Mouse (Mus musculus) heart, embryonic 16.5 days (tissue): ENCODE measurements around the gene Wwox. TPM values are rescaled to one million over a fixed set of nuclear protein-coding genes. Genes with fewer than 3 reads are reported as not detected.

Experiments used
- ATAC-seq: fragments of 200-750 bp; cut with Nextera tagmentation; replicated peaks from 2 replicates; pipeline ENCODE4 v1.8.0; 2017; ENCODE audit warnings: moderate number of reproducible peaks; ENCODE audit not compliant: insufficient read depth, low FRiP score; ENCODE audit errors: extremely low read depth
- H3K27ac ChIP-seq: fragments of 300-500 bp; sonication (generic); 2 replicates; pipeline ENCODE4 v1.5.1; 2014; ENCODE audit warnings: mild to moderate bottlenecking, low read length, control low read depth, moderate library complexity
- H3K27me3 ChIP-seq: fragments of 300-500 bp; sonication (generic); 2 replicates; pipeline ENCODE4 v1.6.1; 2014; ENCODE audit warnings: low read length, mixed read lengths; ENCODE audit not compliant: control insufficient read depth, insufficient read depth
- H3K36me3 ChIP-seq: fragments of 300-500 bp; sonication (generic); 2 replicates; pipeline ENCODE4 v1.6.1; 2014; ENCODE audit not compliant: control insufficient read depth, insufficient read depth
- H3K4me1 ChIP-seq: fragments of 300-500 bp; sonication (generic); 2 replicates; pipeline ENCODE4 v1.6.1; 2014; ENCODE audit warnings: low read length, mixed read lengths; ENCODE audit not compliant: control insufficient read depth, insufficient read depth
- H3K4me2 ChIP-seq: fragments of 300-500 bp; sonication (generic); 2 replicates; pipeline ENCODE4 v1.6.1; 2014; ENCODE audit warnings: low read depth, mild to moderate bottlenecking, control low read depth, low read length
- H3K4me3 ChIP-seq: fragments of 300-500 bp; sonication (generic); 2 replicates; pipeline ENCODE4 v1.5.1; 2014; ENCODE audit warnings: mild to moderate bottlenecking, control low read depth, low read length
- H3K9ac ChIP-seq: fragments of 300-500 bp; sonication (generic); 2 replicates; pipeline ENCODE4 v1.6.1; 2014; ENCODE audit warnings: low read length, control low read depth
- H3K9me3 ChIP-seq: fragments of 300-500 bp; sonication (generic); replicated peaks from 2 replicates; pipeline ENCODE4 v1.6.1; 2016; ENCODE audit warnings: low read length; ENCODE audit not compliant: control insufficient read depth
- WGBS: fragments of 180-500 bp; shearing (Covaris S2); extraction: QIAGEN DNeasy Blood & Tissue Kit; methylation state at CpG from one replicate; pipeline ENCODE4 v1.1.7; 2014; 5-methylcytosine and 5-hydroxymethylcytosine counted together
- polyA plus RNA-seq: library from polyadenylated mRNA; unstranded; fragments of >200 nt; fragmentation: Nextera tagmentation; extraction: Ambion mirVana; gene quantifications from 2 replicates; pipeline ENCODE4 v1.2.1, GENCODE M21; 2015

Wwox gene
- polyA plus RNA-seq, 1 experiment from 2014 or later, result 12.8 TPM

DNA sequence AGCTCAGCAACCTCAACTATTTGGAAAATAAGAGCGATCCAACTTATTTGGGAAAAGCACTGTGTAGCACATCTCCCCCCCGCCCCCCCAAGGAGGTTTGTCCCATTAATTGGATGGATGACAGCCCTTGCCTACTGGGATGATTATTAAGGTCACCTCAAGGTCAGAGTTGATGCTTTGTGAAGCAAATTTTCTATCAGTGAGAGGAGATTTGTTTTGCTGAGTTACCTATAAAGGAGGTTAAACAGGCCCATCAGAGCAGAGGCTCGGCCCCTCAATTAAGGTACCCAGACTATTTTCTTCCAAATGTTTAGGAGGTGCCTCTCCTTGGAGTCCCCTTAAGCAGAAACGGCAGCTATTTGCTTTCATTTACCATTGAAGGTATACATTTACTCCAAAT lies 247.0 kb downstream of the Wwox start:
- 85% methylated on average over 4 of the region's 4 CpGs for WGBS
- H3K4me1 ChIP-seq, result no peaks in the 10 kb centered on the region
- no peak for ATAC-seq
- H3K27ac ChIP-seq, result no peak overlapping the region
- H3K27me3 ChIP-seq, result no peaks in the 10 kb centered on the region
- H3K36me3 ChIP-seq, result no peaks in the 10 kb centered on the region
- H3K9me3 ChIP-seq, result no peaks in the 10 kb centered on the region
- H3K4me2 ChIP-seq, result no peak overlapping the region
- H3K4me3 ChIP-seq, result no peak overlapping the region
- no peak overlapping the region for H3K9ac ChIP-seq

DNA sequence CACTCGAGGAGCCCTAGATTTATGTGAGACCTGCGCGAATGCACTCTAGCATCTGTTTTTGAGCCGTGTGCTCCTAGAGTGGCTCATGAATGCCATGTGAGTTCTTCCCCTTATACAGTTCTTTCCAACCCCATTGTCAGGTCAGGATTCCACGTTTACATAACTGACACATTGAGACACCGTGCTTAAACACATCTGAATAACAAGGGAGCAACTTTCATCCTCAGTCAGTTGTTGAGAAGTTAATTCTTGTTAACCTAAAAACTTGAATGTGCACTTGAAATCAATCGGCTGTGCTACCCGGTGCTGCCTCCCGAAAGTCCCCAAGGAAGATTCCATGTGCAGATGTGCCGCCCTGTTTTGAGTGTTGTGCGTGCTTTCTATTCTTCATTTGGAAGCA lies 249.3 kb downstream of the Wwox start:
- Histone ChIP-seq H3K4me1 (no peaks in the 10 kb centered on the region), H3K9ac (no peak overlapping the region), H3K4me3 (no peak overlapping the region), H3K36me3 (no peaks in the 10 kb centered on the region), H3K27ac (no peak overlapping the region), H3K27me3 (no peaks in the 10 kb centered on the region), H3K4me2 (no peak overlapping the region), H3K9me3 (no peaks in the 10 kb centered on the region)
- ATAC-seq, result no peak
- WGBS, result 88% methylated on average over 11 of the region's 11 CpGs

DNA sequence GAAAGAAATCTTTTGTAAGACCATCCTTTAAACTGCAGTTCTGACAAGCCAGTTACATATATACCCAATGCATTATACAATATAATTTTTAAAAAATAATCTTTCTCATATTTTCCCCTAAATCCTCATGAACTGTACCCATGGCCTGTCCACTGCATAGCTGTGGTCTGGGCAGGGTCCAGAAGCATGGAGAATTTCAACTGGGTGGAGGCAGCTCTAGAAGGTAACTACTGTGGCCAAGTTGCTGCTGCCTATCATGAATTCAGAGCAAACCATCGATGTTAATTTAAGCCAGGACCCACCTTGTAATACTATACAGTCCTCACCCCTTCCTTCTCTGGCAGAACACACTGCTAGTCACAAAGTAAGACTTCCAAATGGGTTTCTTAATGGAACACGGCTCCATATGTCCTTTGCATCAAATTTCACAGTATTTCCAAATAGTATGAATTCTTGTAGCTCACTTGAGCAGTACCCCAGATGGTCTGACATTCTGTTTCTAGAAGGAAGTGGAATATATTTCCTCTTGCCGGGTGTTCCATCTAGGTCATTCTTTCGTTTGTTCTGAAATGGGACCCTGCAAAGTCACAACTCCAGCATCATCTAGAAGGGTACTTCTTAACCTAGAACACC lies 255.2 kb downstream of the Wwox start:
- Histone ChIP-seq H3K4me1 (no peaks in the 10 kb centered on the region), H3K4me3 (no peak overlapping the region), H3K9me3 (0 out of 2 replicates have a peak, but pooled peaks cover 2% of the 10 kb centered on the region), H3K27ac (no peak overlapping the region), H3K4me2 (no peak overlapping the region), H3K9ac (no peak overlapping the region), H3K36me3 (no peaks in the 10 kb centered on the region), H3K27me3 (no peaks in the 10 kb centered on the region)
- 74% methylated on average over 4 of the region's 4 CpGs for WGBS
- no peak for ATAC-seq

DNA sequence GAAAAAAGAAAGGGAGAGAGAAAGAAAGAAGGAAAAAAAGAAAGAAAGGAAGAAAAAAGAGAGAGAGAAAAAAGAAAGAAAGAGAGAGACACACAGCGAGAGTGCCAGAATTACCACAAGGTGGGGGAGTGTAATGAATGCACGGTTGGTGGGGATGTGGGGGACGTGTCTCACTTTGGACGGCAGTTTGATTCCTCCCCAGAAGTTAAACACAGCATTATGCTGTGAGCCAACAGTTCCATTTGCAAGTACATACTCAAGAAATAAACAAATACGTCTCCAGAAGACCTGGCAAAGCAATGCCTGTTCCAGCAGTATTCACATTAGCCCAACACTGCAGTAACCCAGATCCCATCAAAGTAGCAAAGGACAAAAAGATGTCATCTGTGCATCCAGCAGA lies 264.1 kb downstream of the Wwox start:
- no peak for ATAC-seq
- no peaks in the 10 kb centered on the region for H3K36me3 ChIP-seq
- no peaks in the 10 kb centered on the region for H3K4me1 ChIP-seq
- no peak overlapping the region for H3K4me3 ChIP-seq
- H3K4me2 ChIP-seq, result no peak overlapping the region
- no peak overlapping the region for H3K27ac ChIP-seq
- no peaks in the 10 kb centered on the region for H3K27me3 ChIP-seq
- H3K9me3 ChIP-seq, result 0 out of 2 replicates have a peak, but pooled peaks cover 2% of the 10 kb centered on the region
- no peak overlapping the region for H3K9ac ChIP-seq
- WGBS, result 62% methylated on average over 5 of the region's 5 CpGs

DNA sequence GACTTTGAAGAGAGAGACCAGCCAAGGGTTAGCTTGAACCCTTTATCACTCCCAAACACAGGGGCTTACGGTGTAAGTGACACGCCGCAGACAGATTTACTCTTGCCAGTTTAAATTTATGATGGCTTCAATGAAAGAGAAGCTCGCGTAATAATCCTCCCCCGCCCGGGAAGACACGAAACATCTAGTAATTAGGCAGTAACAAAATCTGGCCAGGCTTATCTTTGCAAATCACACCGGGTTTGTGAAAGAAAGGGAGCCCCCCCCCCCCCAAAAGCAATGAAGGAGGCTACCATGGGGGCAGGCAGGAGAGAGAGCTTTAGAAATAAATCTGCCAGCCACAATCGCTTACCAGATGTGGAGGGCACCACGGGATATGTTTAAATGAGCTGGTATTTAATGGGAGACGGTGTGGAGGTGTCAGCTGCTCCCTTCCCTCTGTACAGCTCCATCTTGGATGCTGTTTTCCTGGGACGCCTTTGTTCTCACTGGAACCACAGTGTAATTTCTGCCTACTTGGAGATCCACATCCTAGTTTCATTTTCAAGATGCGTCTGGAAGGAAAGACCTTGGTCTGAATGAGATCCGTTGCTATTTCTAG lies 268.2 kb downstream of the Wwox start:
- no peaks in the 10 kb centered on the region for H3K27me3 ChIP-seq
- no peak overlapping the region for H3K4me3 ChIP-seq
- peak overlapping the region; percentile 1; the same call in 1 of the 2 replicates for H3K27ac ChIP-seq
- H3K4me1 ChIP-seq, result no peaks in the 10 kb centered on the region
- ATAC-seq, result no peak
- H3K9ac ChIP-seq, result no peak overlapping the region
- no peaks in the 10 kb centered on the region for H3K36me3 ChIP-seq
- no peaks in the 10 kb centered on the region for H3K9me3 ChIP-seq
- 64% methylated on average over 15 of the region's 15 CpGs for WGBS
- H3K4me2 ChIP-seq, result 0 out of 2 replicates have a peak overlapping the region, but pooled peaks have one; percentile 15

DNA sequence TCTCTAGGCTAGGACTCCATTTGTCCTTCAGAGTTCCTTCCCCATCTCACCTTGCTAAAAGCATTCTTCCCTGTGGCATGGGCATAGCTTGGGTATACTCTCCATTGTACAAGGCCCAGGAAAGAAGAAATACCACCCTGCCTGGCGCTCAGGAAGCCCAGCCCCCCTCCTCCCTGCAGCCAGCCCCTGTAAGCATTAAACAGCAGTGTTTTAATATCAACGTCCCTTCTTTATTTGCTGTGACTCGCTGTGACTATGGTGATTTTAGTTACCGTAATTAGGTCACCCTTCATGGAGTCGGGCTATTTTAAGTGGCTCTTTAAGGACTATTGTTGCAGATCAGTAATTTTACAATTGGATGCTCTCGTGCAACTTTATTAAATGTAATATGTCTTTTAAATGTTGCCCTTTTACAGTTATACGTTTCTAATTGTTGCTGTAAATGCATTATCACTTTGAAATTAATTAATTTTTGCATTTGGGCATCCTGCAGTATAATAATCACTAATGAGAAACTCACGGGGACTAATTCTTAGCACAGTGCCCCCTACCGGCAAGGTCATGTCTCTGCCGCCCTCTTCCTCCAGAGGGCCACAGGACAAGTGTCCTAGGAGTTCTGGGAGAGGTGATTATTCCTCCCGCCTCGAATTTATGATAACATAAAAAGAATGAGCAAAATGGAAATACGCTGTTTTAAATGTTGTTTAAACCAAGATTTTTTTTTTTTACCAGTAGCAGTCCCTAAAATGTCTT lies 276.0 kb downstream of the Wwox start:
- Histone ChIP-seq H3K4me1 (no peaks in the 10 kb centered on the region), H3K9me3 (no peaks in the 10 kb centered on the region), H3K27me3 (no peaks in the 10 kb centered on the region), H3K27ac (no peak overlapping the region), H3K36me3 (no peaks in the 10 kb centered on the region), H3K4me3 (no peak overlapping the region), H3K9ac (no peak overlapping the region), H3K4me2 (no peak overlapping the region)
- ATAC-seq, result no peak
- WGBS, result 63% methylated on average over 13 of the region's 13 CpGs

DNA sequence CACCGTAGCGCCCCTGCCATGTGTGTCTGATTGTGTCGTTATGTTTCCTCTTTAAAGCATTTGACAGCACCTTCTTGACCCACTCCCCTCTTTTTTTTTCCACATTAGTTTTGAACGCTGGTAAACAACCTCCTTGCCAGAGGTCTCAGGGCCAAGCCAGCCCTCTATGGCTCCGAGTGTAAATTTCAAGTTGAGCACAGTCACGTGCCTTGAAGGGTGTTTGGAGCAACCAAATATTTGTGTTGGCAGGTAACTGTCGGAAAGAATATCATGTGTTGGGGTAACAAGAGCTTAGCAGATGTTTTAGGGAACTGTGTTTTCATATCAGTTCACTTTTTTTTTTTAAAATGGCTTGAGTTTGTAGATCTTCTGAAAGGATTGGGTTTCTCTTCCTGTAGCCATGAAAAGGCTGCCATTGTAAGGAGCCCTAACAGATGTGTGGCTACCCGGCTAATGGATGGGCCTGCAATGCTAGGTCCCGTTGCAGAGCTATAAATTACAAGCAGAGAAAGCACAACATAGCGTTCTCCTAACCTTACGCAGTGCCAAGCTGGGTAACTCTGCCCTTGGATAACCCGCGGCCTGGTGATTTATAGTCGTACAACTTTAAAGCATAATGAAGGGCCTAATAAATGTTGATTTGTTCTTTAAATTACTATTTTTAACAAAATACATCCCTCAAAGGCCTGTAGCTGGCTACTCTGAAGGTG lies 277.2 kb downstream of the Wwox start:
- Histone ChIP-seq H3K4me3 (no peak overlapping the region), H3K36me3 (no peaks in the 10 kb centered on the region), H3K9me3 (no peaks in the 10 kb centered on the region), H3K4me2 (no peak overlapping the region), H3K27me3 (no peaks in the 10 kb centered on the region), H3K9ac (no peak overlapping the region), H3K4me1 (no peaks in the 10 kb centered on the region), H3K27ac (no peak overlapping the region)
- ATAC-seq, result no peak
- WGBS, result 70% methylated on average over 14 of the region's 14 CpGs

DNA sequence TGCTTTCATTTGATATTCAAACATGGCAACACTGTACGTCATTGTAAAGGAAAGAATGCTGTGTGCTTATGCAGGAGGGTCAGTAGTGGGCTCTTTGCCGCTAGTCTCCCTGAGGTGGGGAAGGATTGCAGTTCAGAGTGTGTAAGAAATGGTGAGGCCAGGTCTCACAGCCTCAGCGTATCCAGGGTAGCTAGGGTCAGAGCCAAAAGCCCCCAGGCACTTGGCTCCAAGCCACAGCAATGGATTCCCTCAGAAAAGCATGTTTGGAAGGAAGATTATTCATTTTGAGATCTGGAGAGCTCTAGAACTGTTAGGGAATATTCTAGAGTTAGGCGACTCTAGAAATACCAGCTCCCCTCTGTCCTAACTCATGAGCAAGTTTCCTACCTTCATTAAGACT lies 279.4 kb downstream of the Wwox start:
- Histone ChIP-seq H3K4me2 (no peak overlapping the region), H3K27me3 (no peaks in the 10 kb centered on the region), H3K27ac (no peak overlapping the region), H3K9me3 (no peaks in the 10 kb centered on the region), H3K9ac (no peak overlapping the region), H3K4me1 (no peaks in the 10 kb centered on the region), H3K4me3 (no peak overlapping the region), H3K36me3 (no peaks in the 10 kb centered on the region)
- WGBS, result 79% methylated on average over 4 of the region's 4 CpGs
- ATAC-seq, result no peak

DNA sequence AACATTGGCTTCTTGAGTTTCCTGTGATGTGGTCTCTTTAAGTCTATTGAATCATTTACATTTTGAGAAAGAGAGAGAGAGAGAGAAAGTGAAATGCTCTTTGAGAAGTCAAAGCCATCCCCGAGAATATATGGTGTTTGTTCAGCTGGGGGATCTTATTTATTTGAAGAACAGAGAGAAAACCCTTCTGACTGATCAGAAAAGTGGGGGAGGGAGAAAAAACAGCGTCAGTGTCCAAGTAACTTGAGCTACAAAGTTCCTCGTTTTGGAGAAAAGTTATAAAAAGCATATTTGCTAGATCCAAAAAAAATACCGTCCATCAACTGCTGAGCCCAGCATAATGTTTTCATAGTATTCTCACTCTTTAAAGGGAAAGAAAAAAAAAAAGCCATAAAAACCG lies 283.2 kb downstream of the Wwox start:
- no peak for ATAC-seq
- no peak overlapping the region for H3K4me3 ChIP-seq
- H3K27ac ChIP-seq, result no peak overlapping the region
- H3K4me1 ChIP-seq, result no peaks in the 10 kb centered on the region
- no peaks in the 10 kb centered on the region for H3K36me3 ChIP-seq
- no peak overlapping the region for H3K9ac ChIP-seq
- H3K4me2 ChIP-seq, result no peak overlapping the region
- no peaks in the 10 kb centered on the region for H3K27me3 ChIP-seq
- no peaks in the 10 kb centered on the region for H3K9me3 ChIP-seq
- WGBS, result 58% methylated on average over 5 of the region's 5 CpGs
